Mouse (Mus musculus): Measurements from ENCODE around the gene Zfp408. TPM values are rescaled to one million over a fixed set of nuclear protein-coding genes. Genes with fewer than 3 reads are reported as not detected.

Gene Zfp408
- polyA plus RNA-seq (2012; rRNA removed; ENCODE audit: low replicate concordance): 11.1 and 13.4 TPM in 2 replicates

GRCm38 (mm10) chr2:91649553-91650359 lies at the start of gene Zfp408, which contains the start of gene Arhgap1:
TSS of gene Zfp408 (minus strand) at chr2:91649791.
TSS of gene Arhgap1 (plus strand) at chr2:91649860.

GRCm38 (mm10) chr2:91636229-91636628 lies 13.4 kb downstream of the Zfp408 start, which contains the start of gene F2:
TSS of gene F2 (minus strand) at chr2:91636414.

Other genes starting within 250 kb of the Zfp408 start
- 3.0 and 3.8 TPM in 2 replicates for gene 1110051M20Rik, start 205.1 kb downstream of the Zfp408 start, polyA plus RNA-seq (2012; rRNA removed; ENCODE audit: low replicate concordance)
- gene Lrp4, start 192.3 kb downstream of the Zfp408 start, polyA plus RNA-seq (2012; rRNA removed; ENCODE audit: low replicate concordance): 6.5 and 7.3 TPM in 2 replicates
- 1.6 and 1.8 TPM in 2 replicates for gene Ckap5, start 123.0 kb downstream of the Zfp408 start, polyA plus RNA-seq (2012; rRNA removed; ENCODE audit: low replicate concordance)
- 0.33 and 1.4 TPM in 2 replicates for gene F2, start 13.4 kb downstream of the Zfp408 start, polyA plus RNA-seq (2012; rRNA removed; ENCODE audit: low replicate concordance)
- gene Arhgap1, start 69 bp upstream of the Zfp408 start, polyA plus RNA-seq (2012; rRNA removed; ENCODE audit: low replicate concordance): 60.6 and 62.3 TPM in 2 replicates
- gene Atg13, start 60.8 kb upstream of the Zfp408 start, polyA plus RNA-seq (2012; rRNA removed; ENCODE audit: low replicate concordance): 18.4 and 20.0 TPM in 2 replicates
- 1.4 and 1.5 TPM in 2 replicates for gene Harbi1, start 61.1 kb upstream of the Zfp408 start, polyA plus RNA-seq (2012; rRNA removed; ENCODE audit: low replicate concordance)
- gene Ambra1, start 80.3 kb upstream of the Zfp408 start, polyA plus RNA-seq (2012; rRNA removed; ENCODE audit: low replicate concordance): 16.0 and 16.9 TPM in 2 replicates